Mouse (Mus musculus): Measurements from ENCODE around the gene Ddx39b. TPM values are rescaled to one million over a fixed set of nuclear protein-coding genes. Genes with fewer than 3 reads are reported as not detected.

Ddx39b gene
- polyA plus RNA-seq, 1 experiment from 2014 or later = 467 TPM

DNA sequence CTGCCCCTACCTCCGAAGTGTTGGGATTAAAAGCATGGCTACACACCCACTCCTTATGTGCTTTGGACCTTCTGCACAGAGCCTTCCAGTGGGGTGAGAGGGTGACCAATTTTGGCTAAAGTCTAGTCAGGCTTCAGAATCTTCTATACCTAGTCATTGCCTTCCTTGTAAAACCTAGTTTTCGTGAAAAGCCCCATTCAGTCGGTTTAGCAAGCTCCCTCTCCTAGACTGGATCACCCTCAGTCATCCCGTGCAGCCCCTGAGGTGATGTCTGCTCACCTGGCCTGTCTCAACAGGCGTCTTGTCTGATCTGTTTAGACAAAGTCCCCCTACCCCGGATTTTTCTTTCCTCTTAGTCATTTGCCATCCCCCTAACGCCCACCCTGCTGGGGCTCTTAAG, 43.5 kb upstream of the Ddx39b start:
- H3K4me3 ChIP-seq (ENCODE audit: low read depth, low read length) = no peak overlapping the region
- peaks cover 13% of the 10 kb centered on the region for H3K27me3 ChIP-seq (ENCODE audit: control insufficient read depth, insufficient read depth, low read length)
- no peak overlapping the region for H3K27ac ChIP-seq (ENCODE audit: low read length)
- ATAC-seq (ENCODE audit: insufficient number of reproducible peaks, insufficient read depth, low FRiP score, low read depth) = no peak
- H3K36me3 ChIP-seq (ENCODE audit: control insufficient read depth, insufficient read depth, low read length) = no peaks in the 10 kb centered on the region
- 56% methylated on average over 7 of the region's 7 CpGs for WGBS
- no peak overlapping the region for H3K9ac ChIP-seq (replicated peaks; ENCODE audit: low read depth, low read length)
- peaks cover 14% of the 10 kb centered on the region; the same call in 1 of the 2 replicates for H3K4me1 ChIP-seq (ENCODE audit: control insufficient read depth, insufficient read depth, low read length)
- H3K4me2 ChIP-seq (replicated peaks; ENCODE audit: low read depth, low read length) = no peak overlapping the region
- no peaks in the 10 kb centered on the region for H3K9me3 ChIP-seq (ENCODE audit: control insufficient read depth, low read depth, low read length)

GRCm38 (mm10) chr17:35198946-35199345, 42.6 kb upstream of the Ddx39b start:
- no peak overlapping the region for H3K4me3 ChIP-seq (ENCODE audit: low read depth, low read length)
- no peaks in the 10 kb centered on the region for H3K36me3 ChIP-seq (ENCODE audit: control insufficient read depth, insufficient read depth, low read length)
- H3K9me3 ChIP-seq (ENCODE audit: control insufficient read depth, low read depth, low read length) = no peaks in the 10 kb centered on the region
- ATAC-seq (ENCODE audit: insufficient number of reproducible peaks, insufficient read depth, low FRiP score, low read depth) = no peak
- H3K27me3 ChIP-seq (ENCODE audit: control insufficient read depth, insufficient read depth, low read length) = peaks cover 13% of the 10 kb centered on the region
- H3K4me1 ChIP-seq (ENCODE audit: control insufficient read depth, insufficient read depth, low read length) = peaks cover 14% of the 10 kb centered on the region; the same call in 1 of the 2 replicates
- H3K4me2 ChIP-seq (replicated peaks; ENCODE audit: low read depth, low read length) = no peak overlapping the region
- no peak overlapping the region for H3K27ac ChIP-seq (ENCODE audit: low read length)
- WGBS = 31% methylated on average over 8 of the region's 8 CpGs
- H3K9ac ChIP-seq (replicated peaks; ENCODE audit: low read depth, low read length) = no peak overlapping the region

DNA sequence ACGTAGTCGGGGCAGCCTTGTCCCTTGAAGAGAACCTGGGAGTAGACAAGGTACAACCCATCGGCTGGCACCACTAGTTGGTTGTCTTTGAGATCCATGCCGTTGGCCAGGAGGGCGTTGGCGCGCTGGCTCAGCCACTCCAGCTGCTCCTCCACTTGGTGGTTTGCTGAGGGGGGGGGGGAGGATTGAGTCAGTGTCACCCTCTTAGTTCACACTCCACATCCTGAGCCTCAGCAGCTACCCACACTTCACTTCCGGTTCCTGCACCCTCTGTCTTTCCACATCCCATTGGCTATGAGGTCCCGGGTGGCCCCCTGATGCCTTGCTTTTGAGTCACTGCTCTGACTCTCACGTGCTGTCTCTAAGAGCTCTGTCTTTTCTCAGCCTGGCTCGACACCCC, 41.1 kb upstream of the Ddx39b start:
- no peak for ATAC-seq (ENCODE audit: insufficient number of reproducible peaks, insufficient read depth, low FRiP score, low read depth)
- no peaks in the 10 kb centered on the region for H3K9me3 ChIP-seq (ENCODE audit: control insufficient read depth, low read depth, low read length)
- no peaks in the 10 kb centered on the region for H3K36me3 ChIP-seq (ENCODE audit: control insufficient read depth, insufficient read depth, low read length)
- H3K4me3 ChIP-seq (ENCODE audit: low read depth, low read length) = no peak overlapping the region
- no peak overlapping the region for H3K27ac ChIP-seq (ENCODE audit: low read length)
- H3K4me1 ChIP-seq (ENCODE audit: control insufficient read depth, insufficient read depth, low read length) = peaks cover 2% of the 10 kb centered on the region; the same call in 1 of the 2 replicates
- WGBS = 77% methylated on average over 11 of the region's 11 CpGs
- no peak overlapping the region for H3K9ac ChIP-seq (replicated peaks; ENCODE audit: low read depth, low read length)
- no peak overlapping the region for H3K4me2 ChIP-seq (replicated peaks; ENCODE audit: low read depth, low read length)
- H3K27me3 ChIP-seq (ENCODE audit: control insufficient read depth, insufficient read depth, low read length) = peaks cover 12% of the 10 kb centered on the region

GRCm38 (mm10) chr17:35201128-35201527, 40.4 kb upstream of the Ddx39b start:
- no peak overlapping the region for H3K4me2 ChIP-seq (replicated peaks; ENCODE audit: low read depth, low read length)
- H3K27me3 ChIP-seq (ENCODE audit: control insufficient read depth, insufficient read depth, low read length) = peaks cover 6% of the 10 kb centered on the region; the same call in 1 of the 2 replicates
- H3K9ac ChIP-seq (replicated peaks; ENCODE audit: low read depth, low read length) = no peak overlapping the region
- no peak overlapping the region for H3K27ac ChIP-seq (ENCODE audit: low read length)
- H3K4me3 ChIP-seq (ENCODE audit: low read depth, low read length) = no peak overlapping the region
- WGBS = 58% methylated on average over 11 of the region's 11 CpGs
- no peaks in the 10 kb centered on the region for H3K4me1 ChIP-seq (ENCODE audit: control insufficient read depth, insufficient read depth, low read length)
- no peaks in the 10 kb centered on the region for H3K9me3 ChIP-seq (ENCODE audit: control insufficient read depth, low read depth, low read length)
- no peak for ATAC-seq (ENCODE audit: insufficient number of reproducible peaks, insufficient read depth, low FRiP score, low read depth)
- no peaks in the 10 kb centered on the region for H3K36me3 ChIP-seq (ENCODE audit: control insufficient read depth, insufficient read depth, low read length)

- H3K9ac ChIP-seq (replicated peaks; ENCODE audit: low read depth, low read length) = no peak within 1 kb of the TSS
- no peak for ATAC-seq (ENCODE audit: insufficient number of reproducible peaks, insufficient read depth, low FRiP score, low read depth)
- 0 out of 2 replicates have a peak, but pooled peaks cover 5% of the 10 kb centered on the region for H3K27me3 ChIP-seq (ENCODE audit: control insufficient read depth, insufficient read depth, low read length)
- 33% methylated on average over 13 of the region's 13 CpGs for WGBS
- H3K9me3 ChIP-seq (ENCODE audit: control insufficient read depth, low read depth, low read length) = no peaks in the 10 kb centered on the region
- H3K36me3 ChIP-seq (ENCODE audit: control insufficient read depth, insufficient read depth, low read length) = no peaks in the 10 kb centered on the region
- no peaks in the 10 kb centered on the region for H3K4me1 ChIP-seq (ENCODE audit: control insufficient read depth, insufficient read depth, low read length)
- H3K4me3 ChIP-seq (ENCODE audit: low read depth, low read length) = no peak within 1 kb of the TSS
- H3K4me2 ChIP-seq (replicated peaks; ENCODE audit: low read depth, low read length) = no peak within 1 kb of the TSS
- no peak within 1 kb of the TSS for H3K27ac ChIP-seq (ENCODE audit: low read length)
Observed at GRCm38 (mm10) chr17:35201787-35202186, 39.8 kb upstream of the Ddx39b start, which contains the start of gene Tnf. Gene Tnf (minus strand): TSS chr17:35202007.

GRCm38 (mm10) chr17:35202442-35202841, 39.1 kb upstream of the Ddx39b start:
- ATAC-seq (ENCODE audit: insufficient number of reproducible peaks, insufficient read depth, low FRiP score, low read depth) = no peak
- H3K27me3 ChIP-seq (ENCODE audit: control insufficient read depth, insufficient read depth, low read length) = 0 out of 2 replicates have a peak, but pooled peaks cover 5% of the 10 kb centered on the region
- WGBS = 76% methylated on average over 4 of the region's 4 CpGs

GRCm38 (mm10) chr17:35204494-35205379, 36.8 kb upstream of the Ddx39b start, which contains the start of gene Lta:
Gene Lta (minus strand): TSS chr17:35205351.
- Histone ChIP-seq H3K4me3 (ENCODE audit: low read depth, low read length) (no peak within 1 kb of the TSS), H3K4me2 (replicated peaks; ENCODE audit: low read depth, low read length) (no peak within 1 kb of the TSS), H3K9me3 (ENCODE audit: control insufficient read depth, low read depth, low read length) (no peaks in the 10 kb centered on the region), H3K27ac (ENCODE audit: low read length) (no peak within 1 kb of the TSS), H3K4me1 (ENCODE audit: control insufficient read depth, insufficient read depth, low read length) (no peaks in the 10 kb centered on the region), H3K27me3 (ENCODE audit: control insufficient read depth, insufficient read depth, low read length) (0 out of 2 replicates have a peak, but pooled peaks cover 5% of the 10 kb centered on the region), H3K9ac (replicated peaks; ENCODE audit: low read depth, low read length) (no peak within 1 kb of the TSS), H3K36me3 (ENCODE audit: control insufficient read depth, insufficient read depth, low read length) (no peaks in the 10 kb centered on the region)
- 32% methylated on average over 20 of the region's 20 CpGs for WGBS
- ATAC-seq (ENCODE audit: insufficient number of reproducible peaks, insufficient read depth, low FRiP score, low read depth) = no peak

More at GRCm38 (mm10) chr17:35202442-35202841, 39.1 kb upstream of the Ddx39b start:
- Histone ChIP-seq H3K36me3 (ENCODE audit: control insufficient read depth, insufficient read depth, low read length) (no peaks in the 10 kb centered on the region), H3K4me1 (ENCODE audit: control insufficient read depth, insufficient read depth, low read length) (no peaks in the 10 kb centered on the region), H3K9ac (replicated peaks; ENCODE audit: low read depth, low read length) (no peak overlapping the region), H3K27ac (ENCODE audit: low read length) (no peak overlapping the region), H3K4me3 (ENCODE audit: low read depth, low read length) (no peak overlapping the region), H3K9me3 (ENCODE audit: control insufficient read depth, low read depth, low read length) (no peaks in the 10 kb centered on the region), H3K4me2 (replicated peaks; ENCODE audit: low read depth, low read length) (no peak overlapping the region)

- Histone ChIP-seq H3K27me3 (ENCODE audit: control insufficient read depth, insufficient read depth, low read length) (0 out of 2 replicates have a peak, but pooled peaks cover 5% of the 10 kb centered on the region), H3K4me3 (ENCODE audit: low read depth, low read length) (no peak overlapping the region), H3K4me1 (ENCODE audit: control insufficient read depth, insufficient read depth, low read length) (no peaks in the 10 kb centered on the region), H3K9ac (replicated peaks; ENCODE audit: low read depth, low read length) (no peak overlapping the region), H3K4me2 (replicated peaks; ENCODE audit: low read depth, low read length) (no peak overlapping the region), H3K9me3 (ENCODE audit: control insufficient read depth, low read depth, low read length) (no peaks in the 10 kb centered on the region), H3K27ac (ENCODE audit: low read length) (no peak overlapping the region), H3K36me3 (ENCODE audit: control insufficient read depth, insufficient read depth, low read length) (no peaks in the 10 kb centered on the region)
- ATAC-seq (ENCODE audit: insufficient number of reproducible peaks, insufficient read depth, low FRiP score, low read depth) = no peak
- 52% methylated on average over 10 of the region's 10 CpGs for WGBS
Observed at GRCm38 (mm10) chr17:35205380-35205769, 36.2 kb upstream of the Ddx39b start.
